Mouse (Mus musculus): ENCODE measurements at regions not wholly inside any gene's neighbourhood (a gene's known extent, or its start where the extent isn't known, plus 50 kb on each side); places are given as distances from the start of the nearest gene placed in this dataset.

DNA sequence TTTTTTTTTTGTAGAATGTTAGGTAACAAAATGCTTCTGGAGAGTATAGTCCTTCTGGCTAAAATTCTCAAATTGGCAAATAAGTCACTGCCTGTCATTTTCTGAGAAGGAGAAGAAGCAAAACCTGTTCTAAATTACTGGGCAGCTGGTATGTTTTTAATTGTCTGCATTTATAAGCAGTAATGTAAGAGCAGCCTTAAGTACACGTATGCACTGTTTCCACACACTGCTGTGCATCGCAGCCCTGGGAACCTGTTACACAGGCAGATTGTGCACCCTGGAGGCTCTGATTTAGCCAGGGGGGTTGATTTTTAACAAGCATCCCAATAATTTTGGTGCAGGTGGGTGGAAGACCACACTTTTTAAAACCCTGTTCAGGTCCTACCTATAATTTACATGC, 236.2 kb downstream of the Hace1 start:
- DNase-seq (ENCODE audit: low spot score) (no peak), ATAC-seq (ENCODE audit: low FRiP score) (no peak)

DNA sequence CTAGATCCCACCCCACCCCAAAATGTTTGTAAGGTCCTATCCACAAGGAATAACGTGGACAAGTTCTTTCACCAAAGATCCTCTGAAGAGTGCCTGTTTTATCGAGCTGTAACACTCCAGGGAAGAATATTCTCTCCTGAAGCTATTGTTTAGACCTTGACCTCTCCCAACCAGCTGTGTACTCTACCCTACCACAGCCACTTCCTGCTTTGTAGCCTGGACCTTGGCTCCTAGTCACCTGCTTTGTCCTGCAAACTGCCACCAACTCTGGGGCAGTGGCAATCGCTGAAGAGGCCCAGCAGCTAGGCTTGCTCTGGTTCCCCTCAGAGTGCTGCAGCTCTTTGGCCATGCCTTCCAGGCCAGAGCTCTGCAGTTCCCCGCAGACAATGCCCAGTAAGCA, 239.1 kb downstream of the Hace1 start:
- no peak overlapping the region for H3K4me3 ChIP-seq (ENCODE audit: low read depth, low read length)
- 85% methylated on average over 4 of the region's 4 CpGs for WGBS
- no peak overlapping the region for H3K27ac ChIP-seq (ENCODE audit: low read depth, low read length)
- DNase-seq (ENCODE audit: low spot score) = no peak
- no peak overlapping the region for H3K9ac ChIP-seq (replicated peaks; ENCODE audit: low read length, poor library complexity, severe bottlenecking)
- no peak for ATAC-seq (ENCODE audit: low FRiP score)
- no peaks in the 10 kb centered on the region for H3K4me1 ChIP-seq (ENCODE audit: insufficient read depth, low read length)
- no peak overlapping the region for H3K4me2 ChIP-seq (ENCODE audit: low read depth, low read length, poor library complexity, severe bottlenecking)
- H3K9me3 ChIP-seq (ENCODE audit: low read length) = no peaks in the 10 kb centered on the region
- no peak for TF ChIP-seq CTCF (IDR thresholded peaks at IDR 0.05)
- no peaks in the 10 kb centered on the region for H3K27me3 ChIP-seq (ENCODE audit: insufficient read depth, low read length)
- H3K36me3 ChIP-seq (ENCODE audit: insufficient read depth, low read length) = no peaks in the 10 kb centered on the region

More for the DNA sequence above, 236.2 kb downstream of the Hace1 start:
- Histone ChIP-seq H3K4me1 (ENCODE audit: insufficient read depth, low read length) (no peaks in the 10 kb centered on the region), H3K27ac (ENCODE audit: low read depth, low read length) (no peak overlapping the region), H3K4me2 (ENCODE audit: low read depth, low read length, poor library complexity, severe bottlenecking) (no peak overlapping the region), H3K36me3 (ENCODE audit: insufficient read depth, low read length) (no peaks in the 10 kb centered on the region), H3K27me3 (ENCODE audit: insufficient read depth, low read length) (no peaks in the 10 kb centered on the region), H3K9me3 (ENCODE audit: low read length) (no peaks in the 10 kb centered on the region), H3K4me3 (ENCODE audit: low read depth, low read length) (no peak overlapping the region), H3K9ac (replicated peaks; ENCODE audit: low read length, poor library complexity, severe bottlenecking) (no peak overlapping the region)
- WGBS = 78% methylated on average over 2 of the region's 2 CpGs
- no peak for TF ChIP-seq CTCF (IDR thresholded peaks at IDR 0.05)

DNA sequence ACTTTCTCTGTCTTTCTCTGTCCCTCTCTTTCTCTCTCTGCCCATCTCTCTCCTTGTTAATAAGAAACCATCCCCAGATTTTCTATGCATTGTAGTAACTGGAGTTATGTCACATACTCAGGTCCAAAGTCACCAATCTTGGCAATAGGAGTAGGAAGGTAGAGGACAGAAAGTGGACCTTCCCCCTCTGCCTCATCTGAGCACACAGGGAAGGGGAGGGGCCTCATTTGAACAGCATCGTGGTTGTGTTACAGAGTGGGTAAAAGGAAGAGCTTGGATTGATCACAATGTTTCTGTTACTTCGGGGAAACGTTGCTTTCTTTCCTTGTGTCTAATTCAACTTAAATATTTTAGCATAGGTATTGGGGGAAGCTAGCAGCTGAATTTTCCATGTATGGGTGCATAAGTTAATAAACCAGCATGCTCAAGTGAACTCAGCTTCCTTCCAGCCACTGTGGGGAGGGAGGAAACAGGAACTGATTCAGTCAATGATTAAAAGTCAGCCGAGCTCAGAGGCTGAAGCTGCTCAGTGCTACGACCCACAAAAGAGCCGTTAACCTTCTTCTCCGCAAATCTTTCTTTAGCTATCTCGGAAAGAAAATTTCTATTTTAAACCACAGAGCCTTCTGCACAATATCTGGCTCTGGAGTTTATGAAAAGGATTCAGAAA, 243.5 kb downstream of the Hace1 start:
- Histone ChIP-seq H3K9ac (replicated peaks; ENCODE audit: low read length, poor library complexity, severe bottlenecking) (no peak overlapping the region), H3K36me3 (ENCODE audit: insufficient read depth, low read length) (no peaks in the 10 kb centered on the region), H3K4me1 (ENCODE audit: insufficient read depth, low read length) (no peaks in the 10 kb centered on the region), H3K4me2 (ENCODE audit: low read depth, low read length, poor library complexity, severe bottlenecking) (no peak overlapping the region), H3K27me3 (ENCODE audit: insufficient read depth, low read length) (no peaks in the 10 kb centered on the region), H3K4me3 (ENCODE audit: low read depth, low read length) (no peak overlapping the region), H3K9me3 (ENCODE audit: low read length) (no peaks in the 10 kb centered on the region), H3K27ac (ENCODE audit: low read depth, low read length) (no peak overlapping the region)
- TF ChIP-seq CTCF (IDR thresholded peaks at IDR 0.05) = no peak
- DNase-seq (ENCODE audit: low spot score) = peak; percentile 23
- 57% methylated on average over 8 of the region's 8 CpGs for whole genome bisulfite sequencing
- no peak for ATAC-seq (ENCODE audit: low FRiP score)

DNA sequence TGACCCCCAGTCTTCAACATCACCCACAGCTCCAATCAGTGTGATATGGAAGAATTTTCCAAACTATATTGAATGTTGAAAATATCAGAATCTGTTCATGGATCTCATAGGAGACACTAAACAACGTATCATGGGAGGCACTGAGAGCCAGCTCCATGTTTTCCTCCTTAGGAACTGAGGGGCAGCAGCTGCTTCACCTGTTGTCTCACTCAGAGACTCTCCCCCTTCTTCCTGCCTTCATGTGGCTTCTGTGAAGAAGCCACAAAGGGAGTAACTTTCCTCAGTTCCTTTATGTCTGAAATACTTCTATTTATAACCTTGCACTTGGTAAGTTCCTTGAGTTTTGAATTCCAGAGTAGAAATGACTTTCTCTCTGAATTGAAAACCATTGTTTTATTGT, 244.6 kb downstream of the Hace1 start:
- H3K4me1 ChIP-seq (ENCODE audit: insufficient read depth, low read length) = no peaks in the 10 kb centered on the region
- no peak overlapping the region for H3K27ac ChIP-seq (ENCODE audit: low read depth, low read length)
- no peak overlapping the region for H3K4me3 ChIP-seq (ENCODE audit: low read depth, low read length)
- H3K27me3 ChIP-seq (ENCODE audit: insufficient read depth, low read length) = no peaks in the 10 kb centered on the region
- ATAC-seq (ENCODE audit: low FRiP score) = no peak
- TF ChIP-seq CTCF (IDR thresholded peaks at IDR 0.05) = no peak
- no peak overlapping the region for H3K4me2 ChIP-seq (ENCODE audit: low read depth, low read length, poor library complexity, severe bottlenecking)
- H3K9me3 ChIP-seq (ENCODE audit: low read length) = no peaks in the 10 kb centered on the region
- no peaks in the 10 kb centered on the region for H3K36me3 ChIP-seq (ENCODE audit: insufficient read depth, low read length)
- 81% methylated on average over 1 of the region's 1 CpGs for WGBS
- H3K9ac ChIP-seq (replicated peaks; ENCODE audit: low read length, poor library complexity, severe bottlenecking) = no peak overlapping the region
- no peak for DNase-seq (ENCODE audit: low spot score)

DNA sequence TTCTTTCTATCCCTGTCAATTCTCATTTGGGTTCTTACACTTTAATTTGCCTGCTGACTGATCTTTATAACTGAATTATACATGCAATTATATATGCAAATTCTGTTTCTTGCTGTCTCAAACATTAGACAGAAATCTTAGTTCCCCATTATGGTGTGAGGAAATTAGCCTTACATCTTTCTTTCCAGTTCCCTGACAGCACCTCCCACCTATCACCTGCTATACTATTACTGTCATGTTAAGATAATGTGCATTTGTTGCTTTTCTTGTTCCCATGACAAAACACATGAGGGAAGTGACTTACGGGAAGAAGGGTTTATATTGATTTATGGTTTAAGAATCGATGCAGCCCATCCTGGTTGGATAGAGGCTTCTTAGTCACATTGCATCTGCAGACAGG, 246.0 kb downstream of the Hace1 start:
- Histone ChIP-seq H3K9ac (replicated peaks; ENCODE audit: low read length, poor library complexity, severe bottlenecking) (no peak overlapping the region), H3K4me1 (ENCODE audit: insufficient read depth, low read length) (no peaks in the 10 kb centered on the region), H3K36me3 (ENCODE audit: insufficient read depth, low read length) (no peaks in the 10 kb centered on the region), H3K4me2 (ENCODE audit: low read depth, low read length, poor library complexity, severe bottlenecking) (no peak overlapping the region), H3K9me3 (ENCODE audit: low read length) (no peaks in the 10 kb centered on the region), H3K27ac (ENCODE audit: low read depth, low read length) (no peak overlapping the region), H3K4me3 (ENCODE audit: low read depth, low read length) (no peak overlapping the region), H3K27me3 (ENCODE audit: insufficient read depth, low read length) (no peaks in the 10 kb centered on the region)
- no peak for TF ChIP-seq CTCF (IDR thresholded peaks at IDR 0.05)
- ATAC-seq (ENCODE audit: low FRiP score) = no peak
- DNase-seq (ENCODE audit: low spot score) = no peak
- WGBS = 78% methylated on average over 2 of the region's 2 CpGs

DNA sequence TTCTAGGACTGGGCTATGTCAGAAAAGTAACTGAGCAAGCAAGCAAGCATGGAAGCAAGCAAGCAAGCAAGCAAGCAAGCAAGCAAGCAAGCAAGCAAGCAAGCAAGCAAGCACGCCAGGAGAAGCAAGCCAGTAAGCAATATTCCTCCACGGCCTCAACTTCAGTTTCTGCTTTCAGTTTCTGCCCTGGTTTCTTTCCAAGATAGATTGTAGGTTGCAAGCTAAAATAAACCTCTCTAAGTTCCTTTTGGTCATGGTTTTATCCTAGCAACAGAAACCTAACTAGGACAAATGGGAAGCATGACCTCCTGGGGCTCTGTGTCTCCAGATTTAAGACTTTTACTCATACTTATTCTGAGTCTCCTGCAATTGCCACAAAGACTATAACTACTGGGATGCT, 271.0 kb downstream of the Hace1 start:
- no peak for ATAC-seq (ENCODE audit: low FRiP score)

More for the DNA sequence above, 271.0 kb downstream of the Hace1 start:
- Histone ChIP-seq H3K27me3 (ENCODE audit: insufficient read depth, low read length) (no peaks in the 10 kb centered on the region), H3K4me2 (ENCODE audit: low read depth, low read length, poor library complexity, severe bottlenecking) (no peak overlapping the region), H3K36me3 (ENCODE audit: insufficient read depth, low read length) (no peaks in the 10 kb centered on the region), H3K4me3 (ENCODE audit: low read depth, low read length) (no peak overlapping the region), H3K9me3 (ENCODE audit: low read length) (no peaks in the 10 kb centered on the region), H3K9ac (replicated peaks; ENCODE audit: low read length, poor library complexity, severe bottlenecking) (no peak overlapping the region), H3K27ac (ENCODE audit: low read depth, low read length) (no peak overlapping the region), H3K4me1 (ENCODE audit: insufficient read depth, low read length) (no peaks in the 10 kb centered on the region)
- 81% methylated on average over 2 of the region's 2 CpGs for WGBS
- TF ChIP-seq CTCF (IDR thresholded peaks at IDR 0.05) = no peak
- no peak for DNase-seq (ENCODE audit: low spot score)
